Mouse (Mus musculus): Measurements from ENCODE around the gene Ergic3.

- TF ChIP-seq POLR2A (IDR thresholded peaks at IDR 0.05; ENCODE audit: low read depth, low read length) (no peak), CTCF (IDR thresholded peaks at IDR 0.05; ENCODE audit: extremely low read depth, insufficient read length, insufficient replicate concordance, low read depth, low read length) (no peak)
These were observed 20.7 kb upstream of the Ergic3 start for GRCm38 (mm10) chr2:155987131-155987530.
